Mouse (Mus musculus) bone marrow, adult 2 months (tissue): ENCODE results near the gene Nxf1.

Source experiments
- CTCF ChIP-seq: fragments of 200-500 bp; IDR thresholded peaks from 2 replicates; pipeline ENCODE4 v1.5.1; 2011; ENCODE audit warnings: low read length, control low read depth; ENCODE audit not compliant: control insufficient read depth, insufficient read depth
- POLR2A ChIP-seq: fragments of 200-500 bp; IDR thresholded peaks from 2 replicates; pipeline ENCODE4 v1.6.1; 2011; ENCODE audit warnings: low read depth, mild to moderate bottlenecking, control low read depth, low read length, borderline replicate concordance; ENCODE audit not compliant: control insufficient read depth

DNA sequence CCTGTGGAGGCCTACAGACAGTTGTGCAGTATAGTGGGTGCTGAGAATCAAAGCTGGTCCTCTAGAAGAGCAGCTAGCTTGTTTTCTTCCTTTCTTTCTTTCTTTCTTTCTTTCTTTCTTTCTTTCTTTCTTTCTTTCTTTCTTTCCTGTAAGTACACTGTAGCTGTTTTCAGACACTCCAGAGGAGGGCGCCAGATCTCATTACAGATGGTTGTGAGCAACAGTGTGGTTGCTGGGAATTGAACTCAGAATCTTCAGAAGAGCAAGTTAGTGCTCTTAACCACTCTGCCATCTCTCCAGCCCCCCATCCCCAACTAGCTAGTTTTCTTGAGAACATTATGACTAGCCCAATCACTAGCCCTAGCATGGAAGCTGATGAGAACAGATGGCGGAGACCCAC lies 3.9 kb downstream of the Nxf1 start:
- TF ChIP-seq POLR2A (no peak), CTCF (no peak)
